Mouse (Mus musculus): ENCODE measurements around the gene Exoc4.

- TF ChIP-seq CTCF (IDR thresholded peaks at IDR 0.05; ENCODE audit: low read depth, low read length), result no peak
- no peak for TF ChIP-seq GATA1 (IDR thresholded peaks at IDR 0.05; ENCODE audit: borderline replicate concordance, low read length)
These were observed 490.4 kb downstream of the Exoc4 start for GRCm38 (mm10) chr6:33739304-33739703.

Data from G1E (cell line).